ENCODE assay signal across 11 mouse cellular contexts in the genomic region with DNA sequence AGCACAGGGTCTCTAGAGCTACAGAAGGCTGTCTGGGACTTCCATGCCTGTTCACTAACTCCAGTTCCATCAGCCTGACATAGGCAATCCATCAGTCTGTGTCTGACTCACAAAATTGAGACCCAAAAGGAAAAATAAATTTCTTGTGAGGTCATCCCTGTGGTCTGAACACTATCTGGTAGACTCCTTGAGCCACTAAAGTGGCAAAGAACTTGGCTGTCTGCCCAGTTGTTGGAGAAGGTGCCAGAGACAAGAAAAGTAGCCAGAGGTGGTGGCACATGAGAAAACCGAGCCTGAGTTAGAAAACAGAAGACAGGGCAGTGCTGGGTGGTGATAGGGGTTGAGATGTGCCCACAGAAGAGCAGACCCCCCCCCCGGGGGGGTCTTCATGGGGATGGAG.
DNase-seq lines count a peak whose midpoint lies in the region; ATAC-seq and TF ChIP-seq lines count a peak whose summit lies in the region.
"Had no signal": no experiment of that assay in that cellular context is flagged by ENCODE, and none has a peak within 500 bp of the region (broad histone marks: within the 10 kb centered on the region; RNA-seq: fewer than 3 reads in every experiment).

No protein-coding gene starts in this region.

- no peak overlapping the region for H3K4me2 ChIP-seq in lung, embryonic 14.5 days
- H3K4me2 ChIP-seq in midbrain, embryonic 16.5 days (ENCODE audit: low read length), result no peak overlapping the region

- no peaks in the 10 kb centered on the region for H3K27me3 ChIP-seq in lung, embryonic 14.5 days (ENCODE audit: insufficient read depth, low read length)
- H3K27me3 ChIP-seq in midbrain, embryonic 16.5 days (ENCODE audit: control insufficient read depth, insufficient read depth, low read depth, low read length), result no peaks in the 10 kb centered on the region

- H3K4me3 ChIP-seq in lung, embryonic 14.5 days (ENCODE audit: low read depth, low read length), result no peak overlapping the region
- no peak overlapping the region for H3K4me3 ChIP-seq in lung, adult 2 months (replicated peaks; ENCODE audit: extremely low read depth, low read depth, low read length)
- no peak overlapping the region for H3K4me3 ChIP-seq in midbrain, embryonic 16.5 days (ENCODE audit: low read depth, low read length)

- no peak overlapping the region for H3K27ac ChIP-seq in lung, embryonic 14.5 days (ENCODE audit: low read depth)
- H3K27ac ChIP-seq in midbrain, embryonic 16.5 days (ENCODE audit: low read length), result no peak overlapping the region
- H3K27ac ChIP-seq: macrophage had no signal

- no peak for TF ChIP-seq POLR2A in lung, adult 2 months (IDR thresholded peaks at IDR 0.05; ENCODE audit: borderline replicate concordance, extremely low read depth, low read depth, low read length)

- no peaks in the 10 kb centered on the region for H3K9me3 ChIP-seq in lung, embryonic 14.5 days (ENCODE audit: low read depth, low read length)
- H3K9me3 ChIP-seq in midbrain, embryonic 16.5 days (replicated peaks; ENCODE audit: control insufficient read depth, low read length, poor library complexity, severe bottlenecking), result no peaks in the 10 kb centered on the region

- ATAC-seq in lung, embryonic 14.5 days (ENCODE audit: insufficient read depth), result peak; percentile 66; the same call in 1 of the 2 replicates
- no peak for ATAC-seq in midbrain, embryonic 16.5 days
- ATAC-seq: intestine, postnatal 0 days had no signal

- intact Hi-C loops in gastrocnemius, postnatal 14 days (cut with DNase I; ENCODE audit: low total_unique reads), result no loop called here
- intact Hi-C loops in heart, postnatal 25 days (cut with DNase I), result loop anchor here (10.0 kb wide), 1 partner anchor 573 kb away; no protein-coding TSS in a partner anchor

- peak; percentile 75 for DNase-seq in lung, embryonic 14.5 days
- no peak for DNase-seq in lung, adult 2 months
- DNase-seq in gastrocnemius, postnatal 14 days, result peak; percentile 18
- peak; percentile 12 for DNase-seq in heart, postnatal 25 days (ENCODE audit: low spot score)
- DNase-seq in neural tube, embryonic 10.5 days (ENCODE audit: extremely low spot score, low spot score), result no peak
- no peak for DNase-seq in right cerebral cortex, postnatal 36 days (ENCODE audit: low spot score in 2 of 2)
- DNase-seq: right cerebral cortex, postnatal 4 days; thymus, postnatal 14 days had no signal

- TF ChIP-seq CTCF in lung, embryonic 14.5 days (IDR thresholded peaks at IDR 0.05; ENCODE audit: low read depth), result no peak
- TF ChIP-seq CTCF in lung, adult 2 months (IDR thresholded peaks at IDR 0.05; ENCODE audit: insufficient read depth, low read length), result no peak

- 33% methylated on average over 2 of the region's 2 CpGs for WGBS in lung, embryonic 14.5 days
- WGBS in lung, adult 2 months, result 20% methylated on average over 2 of the region's 2 CpGs
- 70% methylated on average over 2 of the region's 2 CpGs for WGBS in midbrain, embryonic 16.5 days

- H3K9ac ChIP-seq in lung, embryonic 14.5 days, result no peak overlapping the region
- H3K9ac ChIP-seq in midbrain, embryonic 16.5 days (ENCODE audit: low read depth, low read length), result no peak overlapping the region

- H3K36me3 ChIP-seq in lung, embryonic 14.5 days (ENCODE audit: insufficient read depth), result no peaks in the 10 kb centered on the region
- no peaks in the 10 kb centered on the region for H3K36me3 ChIP-seq in midbrain, embryonic 16.5 days (ENCODE audit: control insufficient read depth, insufficient read depth, low read length)

- H3K4me1 ChIP-seq in lung, embryonic 14.5 days (ENCODE audit: insufficient read depth), result peaks cover 8% of the 10 kb centered on the region; the same call in 1 of the 2 replicates
- H3K4me1 ChIP-seq in lung, adult 2 months (ENCODE audit: control insufficient read depth, insufficient read depth, low read length), result no peaks in the 10 kb centered on the region
- H3K4me1 ChIP-seq in midbrain, embryonic 16.5 days (ENCODE audit: control insufficient read depth, insufficient read depth, low read length), result no peaks in the 10 kb centered on the region

Comparison
In these comparisons a context has a peak if more than half of its experiments do, and no peak if none do; other contexts are left out.
1. DNase-seq: peak in lung, embryonic 14.5 days (single experiment), gastrocnemius, postnatal 14 days (single experiment) and heart, postnatal 25 days (single experiment); none in lung, adult 2 months (single experiment), neural tube, embryonic 10.5 days (single experiment) and right cerebral cortex, postnatal 36 days (0 of 2).